Mouse (Mus musculus) E14TG2a.4 (cell line): ENCODE data around the gene Sox18.
A peak's percentile ranks its signal among the peaks of the same experiment; 100 is the strongest.

Experiments
- H3K27me3 ChIP-seq: 2 replicates; pipeline ENCODE4 v1.6.1; 2014; ENCODE audit warnings: low read length, control low read depth; ENCODE audit not compliant: insufficient read depth
- H3K36me3 ChIP-seq: 2 replicates; pipeline ENCODE4 v1.6.1; 2014; ENCODE audit warnings: low read length, control low read depth; ENCODE audit not compliant: insufficient read depth
- H3K4me1 ChIP-seq: replicated peaks from 2 replicates; pipeline ENCODE4 v1.6.1; 2014; ENCODE audit warnings: low read depth, low read length, control low read depth
- H3K4me3 ChIP-seq: replicated peaks from 2 replicates; pipeline ENCODE4 v1.5.1; 2014; ENCODE audit warnings: mild to moderate bottlenecking, low read length
- H3K9me3 ChIP-seq: 2 replicates; pipeline ENCODE4 v1.6.1; 2014; ENCODE audit warnings: low read length, control low read depth
- CTCF ChIP-seq: conservative IDR thresholded peaks from 2 replicates; pipeline ENCODE4 v1.5.1; 2014; ENCODE audit warnings: low read length
- NANOG ChIP-seq: IDR thresholded peaks from 2 replicates; pipeline ENCODE4 v1.6.1; 2014; ENCODE audit warnings: borderline replicate concordance, low read length, mixed read lengths
- POU5F1 ChIP-seq: IDR thresholded peaks from 2 replicates; pipeline ENCODE4 v1.6.1; 2014; ENCODE audit warnings: low read length, borderline replicate concordance

Sox18 gene

GRCm38 (mm10) chr2:181653065-181653464 is 18.4 kb downstream of the Sox18 start:
- H3K9me3 ChIP-seq: no peaks in the 10 kb centered on the region
- no peaks in the 10 kb centered on the region for H3K27me3 ChIP-seq
- no peak for TF ChIP-seq POU5F1
- no peak for TF ChIP-seq NANOG
- no peak for TF ChIP-seq CTCF
- peaks cover 90% of the 10 kb centered on the region for H3K36me3 ChIP-seq
- H3K4me1 ChIP-seq: peaks cover 22% of the 10 kb centered on the region
- no peak overlapping the region for H3K4me3 ChIP-seq

GRCm38 (mm10) chr2:181648926-181649325 is 22.5 kb downstream of the Sox18 start:
- peaks cover 3% of the 10 kb centered on the region; the same call in 1 of the 2 replicates for H3K4me1 ChIP-seq
- no peaks in the 10 kb centered on the region for H3K27me3 ChIP-seq
- no peak overlapping the region for H3K4me3 ChIP-seq
- peaks cover 91% of the 10 kb centered on the region for H3K36me3 ChIP-seq
- H3K9me3 ChIP-seq: no peaks in the 10 kb centered on the region
- TF ChIP-seq CTCF (no peak), POU5F1 (no peak), NANOG (no peak)

- H3K27me3 ChIP-seq: no peaks in the 10 kb centered on the region
- H3K4me3 ChIP-seq: no peak overlapping the region
- peaks cover 3% of the 10 kb centered on the region; the same call in 1 of the 2 replicates for H3K4me1 ChIP-seq
- TF ChIP-seq NANOG (no peak), CTCF (no peak), POU5F1 (no peak)
- H3K9me3 ChIP-seq: no peaks in the 10 kb centered on the region
- H3K36me3 ChIP-seq: peaks cover 90% of the 10 kb centered on the region
Observed at GRCm38 (mm10) chr2:181646626-181647472, 24.6 kb downstream of the Sox18 start.

GRCm38 (mm10) chr2:181645666-181646065 is 25.8 kb downstream of the Sox18 start:
- peaks cover 92% of the 10 kb centered on the region for H3K36me3 ChIP-seq
- no peaks in the 10 kb centered on the region for H3K9me3 ChIP-seq
- no peaks in the 10 kb centered on the region for H3K27me3 ChIP-seq
- H3K4me3 ChIP-seq: no peak overlapping the region
- TF ChIP-seq CTCF (no peak), POU5F1 (no peak), NANOG (no peak)
- peaks cover 3% of the 10 kb centered on the region; the same call in 1 of the 2 replicates for H3K4me1 ChIP-seq

- TF ChIP-seq NANOG (no peak), CTCF (peak; percentile 88)
- H3K9me3 ChIP-seq: no peaks in the 10 kb centered on the region
- H3K27me3 ChIP-seq: no peaks in the 10 kb centered on the region
- H3K36me3 ChIP-seq: peaks cover 92% of the 10 kb centered on the region
- H3K4me1 ChIP-seq: peaks cover 3% of the 10 kb centered on the region; the same call in 1 of the 2 replicates
- H3K4me3 ChIP-seq: no peak overlapping the region
Observed at GRCm38 (mm10) chr2:181644361-181644760, 27.1 kb downstream of the Sox18 start.

- H3K4me1 ChIP-seq: peaks cover 5% of the 10 kb centered on the region
- H3K4me3 ChIP-seq: no peak overlapping the region
- TF ChIP-seq POU5F1 (no peak), CTCF (no peak)
- peaks cover 91% of the 10 kb centered on the region for H3K36me3 ChIP-seq
- H3K27me3 ChIP-seq: no peaks in the 10 kb centered on the region
- no peaks in the 10 kb centered on the region for H3K9me3 ChIP-seq
Observed at GRCm38 (mm10) chr2:181635865-181636264, 35.6 kb downstream of the Sox18 start.

GRCm38 (mm10) chr2:181632624-181633023 is 38.8 kb downstream of the Sox18 start:
- Histone ChIP-seq H3K9me3 (no peaks in the 10 kb centered on the region), H3K4me3 (no peak overlapping the region)
- no peak for TF ChIP-seq NANOG
- TF ChIP-seq CTCF: no peak
- no peak for TF ChIP-seq POU5F1

GRCm38 (mm10) chr2:181628471-181628870 is 43.0 kb downstream of the Sox18 start:
- Histone ChIP-seq H3K4me3 (no peak overlapping the region), H3K4me1 (peaks cover 25% of the 10 kb centered on the region), H3K27me3 (no peaks in the 10 kb centered on the region), H3K36me3 (peaks cover 64% of the 10 kb centered on the region), H3K9me3 (no peaks in the 10 kb centered on the region)
- TF ChIP-seq POU5F1 (no peak), NANOG (no peak), CTCF (no peak)

More at GRCm38 (mm10) chr2:181632624-181633023, 38.8 kb downstream of the Sox18 start:
- Histone ChIP-seq H3K36me3 (peaks cover 72% of the 10 kb centered on the region), H3K27me3 (no peaks in the 10 kb centered on the region), H3K4me1 (peaks cover 25% of the 10 kb centered on the region)

GRCm38 (mm10) chr2:181623401-181623800 is 48.0 kb downstream of the Sox18 start:
- H3K4me1 ChIP-seq: peaks cover 10% of the 10 kb centered on the region
- TF ChIP-seq CTCF (peak; percentile 51), NANOG (no peak), POU5F1 (no peak)
- H3K4me3 ChIP-seq: no peak overlapping the region

More at GRCm38 (mm10) chr2:181623401-181623800, 48.0 kb downstream of the Sox18 start:
- H3K9me3 ChIP-seq: no peaks in the 10 kb centered on the region
- H3K27me3 ChIP-seq: no peaks in the 10 kb centered on the region
- H3K36me3 ChIP-seq: peaks cover 71% of the 10 kb centered on the region
